Mouse (Mus musculus): ENCODE measurements around the gene Zdhhc13. TPM values are rescaled to one million over a fixed set of nuclear protein-coding genes. Genes with fewer than 3 reads are reported as not detected.
A peak's percentile ranks its signal among the peaks of the same experiment; 100 is the strongest.

The Zdhhc13 gene
- polyA plus RNA-seq, 1 experiment from 2014 or later: 42.6 TPM

DNA sequence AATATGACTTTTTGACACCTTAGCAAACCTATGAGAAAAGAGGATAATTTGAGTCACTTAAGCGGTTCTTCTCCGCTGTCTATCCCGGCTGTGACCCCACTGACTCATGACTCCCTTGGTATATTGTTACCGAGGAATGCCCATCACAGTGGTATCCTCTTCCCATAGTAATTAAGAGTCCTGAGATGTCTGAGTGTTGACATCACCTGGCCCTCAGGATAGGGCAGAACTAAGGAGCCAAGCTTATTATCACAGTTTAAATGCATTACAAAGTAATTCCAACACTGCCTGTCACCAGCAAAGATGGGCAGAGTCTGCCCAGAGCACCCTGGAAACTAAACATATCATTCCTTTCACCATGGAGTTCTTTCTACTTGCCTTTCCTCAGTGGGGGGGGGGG is 22.8 kb upstream of the Zdhhc13 start:
- Histone ChIP-seq H3K9me3 (no peaks in the 10 kb centered on the region), H3K36me3 (no peaks in the 10 kb centered on the region), H3K4me3 (no peak overlapping the region), H3K4me2 (replicated peaks) (no peak overlapping the region), H3K9ac (no peak overlapping the region), H3K27me3 (replicated peaks) (no peaks in the 10 kb centered on the region), H3K4me1 (no peaks in the 10 kb centered on the region), H3K27ac (no peak overlapping the region)
- WGBS: 86% methylated on average over 4 of the region's 4 CpGs
- ATAC-seq (ENCODE audit: low FRiP score, low read depth): no peak

DNA sequence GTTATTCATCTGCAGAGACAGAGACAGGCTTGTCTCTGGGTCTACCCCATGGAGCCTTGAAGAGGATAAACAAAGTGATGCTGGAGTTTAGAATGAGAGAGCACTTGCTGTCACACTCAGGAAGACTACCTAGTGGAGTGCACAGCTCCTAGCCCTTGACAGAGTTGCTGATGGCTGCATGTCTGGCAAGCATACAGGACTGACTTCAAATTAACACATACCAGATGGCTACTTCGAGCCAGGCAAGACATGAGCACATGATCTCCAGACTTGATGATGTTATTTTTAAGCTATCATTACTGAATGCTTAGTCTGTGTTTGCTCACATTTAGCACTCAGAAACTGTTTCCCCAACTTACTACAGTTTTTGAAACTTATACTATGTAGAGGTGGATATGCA is 19.1 kb upstream of the Zdhhc13 start:
- no peak overlapping the region for H3K4me3 ChIP-seq
- H3K4me1 ChIP-seq: no peaks in the 10 kb centered on the region
- H3K36me3 ChIP-seq: no peaks in the 10 kb centered on the region
- H3K27ac ChIP-seq: no peak overlapping the region
- H3K9ac ChIP-seq: no peak overlapping the region
- H3K4me2 ChIP-seq (replicated peaks): no peak overlapping the region
- no peak for ATAC-seq (ENCODE audit: low FRiP score, low read depth)
- WGBS: 78% methylated on average over 1 of the region's 1 CpGs
- no peaks in the 10 kb centered on the region for H3K27me3 ChIP-seq (replicated peaks)
- H3K9me3 ChIP-seq: no peaks in the 10 kb centered on the region

- Histone ChIP-seq H3K4me2 (replicated peaks) (no peak overlapping the region), H3K4me1 (no peaks in the 10 kb centered on the region), H3K27me3 (replicated peaks) (no peaks in the 10 kb centered on the region), H3K9ac (no peak overlapping the region), H3K4me3 (no peak overlapping the region), H3K27ac (no peak overlapping the region), H3K9me3 (no peaks in the 10 kb centered on the region), H3K36me3 (no peaks in the 10 kb centered on the region)
- WGBS: 85% methylated on average over 2 of the region's 2 CpGs
- no peak for ATAC-seq (ENCODE audit: low FRiP score, low read depth)
These were observed 16.6 kb upstream of the Zdhhc13 start for GRCm38 (mm10) chr7:48772060-48772734.

DNA sequence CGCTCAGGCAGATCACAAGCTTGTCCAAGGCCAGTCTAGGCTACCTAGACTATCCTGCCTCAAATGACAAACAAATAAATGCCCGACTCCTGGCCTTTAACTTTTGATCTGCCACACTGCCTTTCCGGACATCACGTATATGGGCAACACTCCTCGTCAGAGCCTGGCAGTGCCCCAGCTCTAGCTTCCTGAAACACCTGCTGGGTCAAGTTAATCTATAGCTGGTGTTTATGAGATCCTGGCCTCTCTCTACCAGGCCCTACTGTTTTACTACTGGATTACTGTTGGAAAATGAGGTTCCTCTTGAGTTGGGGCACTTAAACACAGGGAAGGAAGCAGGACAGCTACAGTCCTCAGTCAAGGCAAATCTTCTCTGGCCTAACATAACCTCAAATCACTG is 15.5 kb upstream of the Zdhhc13 start:
- Histone ChIP-seq H3K9ac (no peak overlapping the region), H3K27me3 (replicated peaks) (no peaks in the 10 kb centered on the region), H3K4me1 (no peaks in the 10 kb centered on the region; the same call in 1 of the 2 replicates), H3K36me3 (no peaks in the 10 kb centered on the region), H3K27ac (no peak overlapping the region), H3K4me3 (no peak overlapping the region), H3K4me2 (replicated peaks) (no peak overlapping the region), H3K9me3 (no peaks in the 10 kb centered on the region)
- WGBS: 80% methylated on average over 5 of the region's 5 CpGs
- ATAC-seq (ENCODE audit: low FRiP score, low read depth): no peak

DNA sequence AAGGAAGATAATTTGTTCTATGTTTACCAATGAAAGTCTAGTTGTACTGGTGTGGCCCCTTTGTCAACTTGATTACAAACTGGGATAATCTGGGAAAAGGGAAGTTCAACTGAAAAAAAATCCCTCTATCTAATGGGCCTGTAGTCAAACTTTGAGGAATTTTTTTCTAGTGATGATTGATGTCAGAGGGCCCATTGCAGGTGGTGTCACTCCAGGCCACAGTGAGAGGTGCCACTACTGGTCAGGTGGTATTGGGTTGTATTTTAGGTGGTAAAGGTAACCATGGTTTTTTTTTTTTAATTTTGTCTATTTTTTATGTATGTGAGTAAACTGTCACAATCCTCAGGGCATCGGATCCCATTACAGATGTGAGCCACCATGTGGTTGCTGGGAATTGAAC is 14.2 kb upstream of the Zdhhc13 start:
- Histone ChIP-seq H3K4me3 (no peak overlapping the region), H3K4me2 (replicated peaks) (no peak overlapping the region), H3K9ac (no peak overlapping the region), H3K27ac (no peak overlapping the region), H3K9me3 (no peaks in the 10 kb centered on the region), H3K27me3 (replicated peaks) (no peaks in the 10 kb centered on the region), H3K36me3 (no peaks in the 10 kb centered on the region), H3K4me1 (no peaks in the 10 kb centered on the region; the same call in 1 of the 2 replicates)
- WGBS: 97% methylated on average over 1 of the region's 1 CpGs
- ATAC-seq (ENCODE audit: low FRiP score, low read depth): no peak

GRCm38 (mm10) chr7:48775436-48775835 is 13.4 kb upstream of the Zdhhc13 start:
- Histone ChIP-seq H3K9ac (no peak overlapping the region), H3K4me3 (no peak overlapping the region), H3K9me3 (no peaks in the 10 kb centered on the region), H3K4me1 (no peaks in the 10 kb centered on the region; the same call in 1 of the 2 replicates), H3K36me3 (no peaks in the 10 kb centered on the region), H3K4me2 (replicated peaks) (no peak overlapping the region), H3K27ac (no peak overlapping the region), H3K27me3 (replicated peaks) (no peaks in the 10 kb centered on the region)
- no peak for ATAC-seq (ENCODE audit: low FRiP score, low read depth)
- WGBS: 92% methylated on average over 1 of the region's 1 CpGs

DNA sequence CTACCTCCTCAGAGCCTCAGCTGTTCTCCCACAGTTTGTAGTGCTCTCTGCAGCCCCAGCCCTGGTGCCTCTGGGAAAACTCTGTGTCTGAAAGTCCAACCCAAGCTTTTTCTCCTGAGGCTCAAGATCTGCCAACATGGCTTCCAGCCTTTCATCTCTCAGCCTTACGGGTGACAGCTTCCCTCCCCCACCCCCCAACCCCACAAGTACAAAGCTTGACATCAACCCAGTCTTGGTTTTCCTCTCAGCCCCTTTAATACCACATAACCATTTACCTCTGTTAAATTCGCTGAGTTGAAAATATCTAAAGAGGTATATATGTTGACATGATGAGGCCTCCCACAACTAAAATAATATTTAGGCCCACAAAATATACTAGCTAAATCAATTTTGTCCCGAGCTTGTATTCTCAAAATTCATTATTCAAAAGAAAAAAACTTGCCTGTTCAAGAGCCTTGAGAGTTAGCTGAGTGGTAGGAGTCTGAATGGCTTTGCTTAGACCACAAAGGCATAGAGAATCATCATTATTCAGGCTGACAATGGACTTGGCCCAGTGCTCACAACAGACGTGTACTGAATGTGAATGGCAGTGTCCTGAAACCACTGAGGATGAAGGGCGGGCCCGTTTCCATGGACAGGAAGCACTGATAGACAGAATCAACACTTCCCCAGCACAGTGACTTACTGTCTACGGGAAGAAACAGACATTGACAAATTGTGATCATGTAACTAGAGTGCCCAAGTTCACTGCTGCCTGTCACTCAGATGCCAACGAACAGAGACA is 10.9 kb upstream of the Zdhhc13 start:
- Histone ChIP-seq H3K27me3 (replicated peaks) (no peaks in the 10 kb centered on the region), H3K4me1 (no peaks in the 10 kb centered on the region; the same call in 1 of the 2 replicates), H3K9ac (no peak overlapping the region), H3K9me3 (no peaks in the 10 kb centered on the region), H3K4me2 (replicated peaks) (no peak overlapping the region), H3K36me3 (no peaks in the 10 kb centered on the region), H3K27ac (no peak overlapping the region), H3K4me3 (no peak overlapping the region)
- peak; percentile 78 for ATAC-seq (ENCODE audit: low FRiP score, low read depth)
- WGBS: 58% methylated on average over 8 of the region's 8 CpGs

GRCm38 (mm10) chr7:48779110-48779509 is 9.7 kb upstream of the Zdhhc13 start:
- WGBS: 86% methylated on average over 3 of the region's 3 CpGs
- ATAC-seq (ENCODE audit: low FRiP score, low read depth): no peak

GRCm38 (mm10) chr7:48782432-48782831 is 6.4 kb upstream of the Zdhhc13 start:
- Histone ChIP-seq H3K27ac (no peak overlapping the region), H3K4me2 (replicated peaks) (no peak overlapping the region), H3K4me1 (no peaks in the 10 kb centered on the region; the same call in 1 of the 2 replicates), H3K36me3 (no peaks in the 10 kb centered on the region), H3K9me3 (no peaks in the 10 kb centered on the region), H3K27me3 (replicated peaks) (no peaks in the 10 kb centered on the region), H3K9ac (no peak overlapping the region), H3K4me3 (no peak overlapping the region)
- WGBS: 90% methylated on average over 4 of the region's 4 CpGs
- ATAC-seq (ENCODE audit: low FRiP score, low read depth): no peak

More at GRCm38 (mm10) chr7:48779110-48779509, 9.7 kb upstream of the Zdhhc13 start:
- Histone ChIP-seq H3K36me3 (no peaks in the 10 kb centered on the region), H3K4me3 (no peak overlapping the region), H3K9ac (no peak overlapping the region), H3K27ac (no peak overlapping the region), H3K9me3 (no peaks in the 10 kb centered on the region), H3K4me1 (no peaks in the 10 kb centered on the region; the same call in 1 of the 2 replicates), H3K27me3 (replicated peaks) (no peaks in the 10 kb centered on the region), H3K4me2 (replicated peaks) (no peak overlapping the region)

GRCm38 (mm10) chr7:48784773-48785523 is 3.9 kb upstream of the Zdhhc13 start:
- no peak for ATAC-seq (ENCODE audit: low FRiP score, low read depth)
- H3K4me2 ChIP-seq (replicated peaks): no peak overlapping the region
- H3K27ac ChIP-seq: no peak overlapping the region
- WGBS: 84% methylated on average over 11 of the region's 11 CpGs
- H3K36me3 ChIP-seq: no peaks in the 10 kb centered on the region
- peaks cover 8% of the 10 kb centered on the region; the same call in 1 of the 2 replicates for H3K4me1 ChIP-seq
- no peak overlapping the region for H3K9ac ChIP-seq
- no peaks in the 10 kb centered on the region for H3K27me3 ChIP-seq (replicated peaks)
- no peak overlapping the region for H3K4me3 ChIP-seq
- H3K9me3 ChIP-seq: no peaks in the 10 kb centered on the region

- H3K9me3 ChIP-seq: no peaks in the 10 kb centered on the region
- no peaks in the 10 kb centered on the region for H3K36me3 ChIP-seq
- ATAC-seq (ENCODE audit: low FRiP score, low read depth): peak; percentile 14; the same call in 1 of the 2 replicates
- peak overlapping the region; percentile 80 for H3K4me2 ChIP-seq (replicated peaks)
- H3K27me3 ChIP-seq (replicated peaks): no peaks in the 10 kb centered on the region
- H3K4me3 ChIP-seq: peak overlapping the region; percentile 82
- H3K9ac ChIP-seq: no peak overlapping the region
- peaks cover 17% of the 10 kb centered on the region for H3K4me1 ChIP-seq
- WGBS: 61% methylated on average over 3 of the region's 3 CpGs
- no peak overlapping the region for H3K27ac ChIP-seq
These were observed 455 bp upstream of the Zdhhc13 start for GRCm38 (mm10) chr7:48788348-48788747.

- Histone ChIP-seq H3K4me2 (replicated peaks) (peak overlapping the region; percentile 80), H3K9ac (no peak overlapping the region), H3K4me1 (peaks cover 17% of the 10 kb centered on the region), H3K27ac (no peak overlapping the region), H3K9me3 (no peaks in the 10 kb centered on the region), H3K4me3 (no peak overlapping the region), H3K36me3 (no peaks in the 10 kb centered on the region; the same call in 1 of the 2 replicates), H3K27me3 (replicated peaks) (no peaks in the 10 kb centered on the region)
- ATAC-seq (ENCODE audit: low FRiP score, low read depth): no peak
- WGBS: 40% methylated on average over 4 of the region's 4 CpGs
These were observed 1.3 kb downstream of the Zdhhc13 start for GRCm38 (mm10) chr7:48790117-48790516.

Data from neural tube, embryonic 12.5 days (tissue).